Mouse (Mus musculus) embryonic facial prominence, embryonic 11.5 days (tissue): ENCODE results near the gene Slc50a1. TPM values are rescaled to one million over a fixed set of nuclear protein-coding genes. Genes with fewer than 3 reads are reported as not detected.
A peak's percentile ranks its signal among the peaks of the same experiment; 100 is the strongest.

ENCODE experiments used
- ATAC-seq: fragments of 200-750 bp; cut with Nextera tagmentation; replicated peaks from 2 replicates; pipeline ENCODE4 v1.8.0; 2017; ENCODE audit warnings: low read depth; ENCODE audit not compliant: insufficient number of reproducible peaks, low FRiP score, low TSS enrichment
- DNase-seq: peaks from one replicate; pipeline ENCODE4 v3.0.0-alpha.2; 2015; ENCODE audit warnings: low spot score
- H3K27ac ChIP-seq: fragments of 300-500 bp; sonication (generic); replicated peaks from 2 replicates; pipeline ENCODE4 v1.5.1; 2014; ENCODE audit warnings: mild to moderate bottlenecking, low read depth, low read length, control low read depth
- H3K27me3 ChIP-seq: fragments of 300-500 bp; sonication (generic); 2 replicates; pipeline ENCODE4 v1.6.1; 2014; ENCODE audit warnings: mild to moderate bottlenecking, low read length, moderate library complexity, mixed read lengths; ENCODE audit not compliant: control insufficient read depth, insufficient read depth
- H3K36me3 ChIP-seq: fragments of 300-500 bp; sonication (generic); replicated peaks from 2 replicates; pipeline ENCODE4 v1.6.1; 2014; ENCODE audit warnings: low read depth, mild to moderate bottlenecking, low read length, moderate library complexity, mixed read lengths; ENCODE audit not compliant: control insufficient read depth, insufficient read depth
- H3K4me1 ChIP-seq: fragments of 300-500 bp; sonication (generic); 2 replicates; pipeline ENCODE4 v1.6.1; 2014; ENCODE audit warnings: low read length, mixed read lengths; ENCODE audit not compliant: control insufficient read depth, insufficient read depth
- H3K4me2 ChIP-seq: fragments of 300-500 bp; sonication (generic); 2 replicates; pipeline ENCODE4 v1.6.1; 2014; ENCODE audit warnings: low read depth, mild to moderate bottlenecking, control low read depth, low read length, moderate library complexity
- H3K4me3 ChIP-seq: fragments of 300-500 bp; sonication (generic); 2 replicates; pipeline ENCODE4 v1.5.1; 2014; ENCODE audit warnings: low read depth, low read length, control low read depth
- H3K9ac ChIP-seq: fragments of 300-500 bp; sonication (generic); replicated peaks from 2 replicates; pipeline ENCODE4 v1.6.1; 2014; ENCODE audit warnings: mild to moderate bottlenecking, control low read depth, low read length
- H3K9me3 ChIP-seq: fragments of 300-500 bp; sonication (generic); replicated peaks from 2 replicates; pipeline ENCODE4 v1.6.1; 2016; ENCODE audit warnings: mild to moderate bottlenecking, low read length, inconsistent platforms, mixed read lengths; ENCODE audit not compliant: control insufficient read depth
- WGBS: fragments of 180-500 bp; shearing (Covaris S2); extraction: QIAGEN DNeasy Blood & Tissue Kit; methylation state at CpG from one replicate; pipeline ENCODE4 v1.1.7; 2014; 5-methylcytosine and 5-hydroxymethylcytosine counted together
- polyA plus RNA-seq: library from polyadenylated mRNA; unstranded; fragments of >200 nt; fragmentation: Nextera tagmentation; extraction: Ambion mirVana; gene quantifications from 2 replicates; pipeline ENCODE4 v1.2.1, GENCODE M21; 2014

Gene Slc50a1
- polyA plus RNA-seq = 39.8 and 45.7 TPM in 2 replicates

DNA sequence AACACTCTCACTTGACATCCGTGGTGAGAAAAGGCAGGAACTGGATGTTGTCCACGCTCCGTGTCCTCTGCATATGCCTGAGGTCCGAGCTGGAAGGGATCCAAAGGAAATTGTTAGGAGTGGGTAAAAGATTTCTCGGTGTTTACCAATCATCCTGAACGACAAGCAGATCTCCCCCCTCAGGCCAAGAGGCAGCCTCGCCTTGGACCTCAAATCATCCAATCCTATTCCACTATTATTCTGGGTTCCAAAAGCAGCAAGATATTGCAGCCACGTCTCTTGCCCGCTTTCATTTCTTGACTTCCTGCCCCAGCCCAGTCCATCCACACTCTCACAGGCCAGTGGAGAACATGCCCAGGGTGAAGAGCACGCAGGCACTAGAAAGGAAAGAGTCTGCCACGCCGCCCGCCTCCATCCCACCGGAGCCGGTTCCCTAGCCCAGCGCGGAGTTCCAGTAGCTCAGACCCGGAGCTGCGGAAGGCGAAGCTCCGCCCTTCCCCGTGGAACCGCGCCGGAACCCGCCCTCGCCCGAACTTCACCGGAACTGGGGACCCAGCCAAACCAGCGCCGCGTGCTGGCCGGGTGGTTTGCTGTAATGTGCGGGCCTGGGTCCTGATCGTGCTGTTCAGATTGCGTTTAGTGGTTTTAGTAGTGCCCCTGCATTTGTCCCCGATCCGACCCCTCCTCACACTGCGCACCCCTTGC, at the start of gene Slc50a1:
Gene Slc50a1, minus strand, starts transcription at position 520 of the 705 bp plus-strand sequence.
- no peaks in the 10 kb centered on the region for H3K36me3 ChIP-seq

DNA sequence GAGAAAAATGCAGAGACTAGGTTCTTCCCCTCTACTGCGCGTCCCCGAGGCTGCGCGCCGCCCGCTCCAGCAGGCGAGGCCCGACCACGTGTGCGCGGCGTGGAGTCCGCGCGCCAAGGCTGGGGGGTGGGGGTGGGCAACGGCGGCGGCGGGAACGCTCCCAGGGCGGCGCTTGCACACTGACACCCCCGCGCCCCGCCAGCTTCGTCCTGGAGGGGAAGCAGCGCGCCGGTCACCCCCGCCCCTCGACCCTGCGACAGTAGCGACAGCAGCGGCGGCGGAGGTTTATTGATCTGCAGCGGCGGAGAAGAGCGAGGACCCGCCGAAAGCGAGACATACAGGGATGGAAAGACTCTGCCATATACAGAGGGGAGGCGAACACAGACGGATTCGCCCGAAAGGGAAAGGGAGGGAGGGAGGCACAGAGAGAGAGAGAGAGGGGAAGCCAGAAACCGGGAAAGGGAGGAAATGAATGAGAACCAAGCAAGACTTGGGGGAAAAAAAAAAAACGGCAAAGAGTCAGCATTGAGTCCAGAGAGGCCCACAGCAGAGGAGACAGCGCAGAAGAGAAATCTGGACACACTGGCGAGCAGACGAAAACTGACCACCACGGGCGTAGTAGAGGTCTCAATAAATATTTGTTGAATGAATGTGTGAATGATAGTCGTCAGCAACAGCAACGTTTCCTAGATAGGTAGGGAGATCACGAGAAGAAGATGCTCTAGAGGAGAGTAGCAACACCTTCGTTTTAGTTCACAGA, 49.4 kb upstream of the Slc50a1 start:
- Histone ChIP-seq H3K27me3 (peaks cover 44% of the 10 kb centered on the region), H3K4me3 (peak overlapping the region; percentile 37), H3K36me3 (no peaks in the 10 kb centered on the region), H3K4me1 (peaks cover 31% of the 10 kb centered on the region), H3K9me3 (no peaks in the 10 kb centered on the region), H3K9ac (peak overlapping the region; percentile 51), H3K27ac (no peak overlapping the region), H3K4me2 (peak overlapping the region; percentile 85)
- 3% methylated on average over 58 of the region's 58 CpGs for WGBS
- ATAC-seq (no peak), DNase-seq (peak; percentile 46)

More for the DNA sequence above, at the start of gene Slc50a1:
- H3K27me3 ChIP-seq = no peaks in the 10 kb centered on the region
- ATAC-seq (no peak), DNase-seq (peak; percentile 79)
- peaks cover 5% of the 10 kb centered on the region for H3K4me1 ChIP-seq
- whole genome bisulfite sequencing = 3% methylated on average over 39 of the region's 39 CpGs
- no peaks in the 10 kb centered on the region for H3K9me3 ChIP-seq
- H3K27ac ChIP-seq = no peak within 1 kb of the TSS; the same call in 1 of the 2 replicates
- H3K4me3 ChIP-seq = peak within 1 kb of the TSS; percentile 50
- peak within 1 kb of the TSS; percentile 79 for H3K9ac ChIP-seq
- peak within 1 kb of the TSS; percentile 80 for H3K4me2 ChIP-seq

DNA sequence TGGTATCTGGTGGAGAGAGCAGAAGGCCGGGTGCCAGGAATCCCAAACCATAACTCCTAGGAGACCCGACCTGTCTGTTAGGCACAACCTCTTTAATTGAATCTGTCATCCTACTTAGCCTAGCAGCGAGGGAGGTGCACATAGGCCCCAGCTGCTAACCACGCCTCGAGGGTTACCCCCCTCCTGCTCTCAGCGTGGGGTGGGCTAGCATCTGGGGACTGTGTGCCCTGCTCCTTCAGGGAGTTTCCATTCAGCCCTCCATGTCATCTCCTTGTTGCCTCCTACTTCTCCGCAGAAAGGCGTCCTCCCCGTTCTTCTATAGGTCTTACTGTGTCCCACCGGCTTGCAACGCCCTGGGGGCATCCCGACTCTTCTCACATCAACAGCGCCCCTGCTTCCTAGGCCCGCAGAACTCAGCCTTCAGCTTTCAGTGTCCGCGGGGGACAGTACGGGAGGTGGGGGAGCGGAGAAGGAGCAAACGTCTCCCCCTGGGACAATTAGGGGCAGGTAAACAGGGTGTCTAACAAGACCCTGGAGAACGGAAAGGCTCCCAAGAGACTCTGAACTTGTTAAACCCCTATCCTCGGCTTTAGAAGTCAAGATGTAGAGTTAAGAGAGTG, 48.7 kb upstream of the Slc50a1 start:
- Histone ChIP-seq H3K4me1 (peaks cover 31% of the 10 kb centered on the region), H3K9me3 (no peaks in the 10 kb centered on the region), H3K27ac (no peak overlapping the region), H3K27me3 (peaks cover 44% of the 10 kb centered on the region), H3K9ac (peak overlapping the region; percentile 51; the same call in 1 of the 2 replicates), H3K4me3 (peak overlapping the region; percentile 37), H3K4me2 (peak overlapping the region; percentile 85), H3K36me3 (no peaks in the 10 kb centered on the region)
- no peak for ATAC-seq
- WGBS = 4% methylated on average over 21 of the region's 21 CpGs
- DNase-seq = no peak

DNA sequence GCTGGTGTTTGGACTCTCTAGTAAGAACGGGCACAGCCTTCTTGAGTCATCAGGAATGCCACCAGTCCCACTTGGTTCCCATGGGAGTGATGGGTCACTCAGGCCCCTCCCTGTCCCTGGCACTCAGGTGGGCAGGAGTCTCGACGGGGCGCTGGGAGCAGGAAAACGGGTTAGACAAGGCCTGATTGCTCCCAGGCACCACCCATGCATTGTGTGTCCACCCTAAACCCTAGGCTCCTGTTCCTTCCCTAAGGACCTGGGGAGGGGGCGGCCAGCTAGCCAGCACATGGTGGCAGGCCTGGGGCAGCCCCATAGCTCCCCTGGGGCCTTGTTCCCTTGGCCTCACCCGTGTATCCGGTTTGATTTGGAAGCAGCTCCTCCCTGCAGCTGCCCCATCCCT, 47.9 kb upstream of the Slc50a1 start:
- peaks cover 44% of the 10 kb centered on the region for H3K27me3 ChIP-seq
- H3K9ac ChIP-seq = no peak overlapping the region
- ATAC-seq (no peak), DNase-seq (no peak)
- H3K9me3 ChIP-seq = no peaks in the 10 kb centered on the region
- H3K36me3 ChIP-seq = no peaks in the 10 kb centered on the region
- peaks cover 31% of the 10 kb centered on the region for H3K4me1 ChIP-seq
- WGBS = 60% methylated on average over 8 of the region's 8 CpGs
- no peak overlapping the region for H3K4me3 ChIP-seq
- no peak overlapping the region for H3K4me2 ChIP-seq
- no peak overlapping the region for H3K27ac ChIP-seq

DNA sequence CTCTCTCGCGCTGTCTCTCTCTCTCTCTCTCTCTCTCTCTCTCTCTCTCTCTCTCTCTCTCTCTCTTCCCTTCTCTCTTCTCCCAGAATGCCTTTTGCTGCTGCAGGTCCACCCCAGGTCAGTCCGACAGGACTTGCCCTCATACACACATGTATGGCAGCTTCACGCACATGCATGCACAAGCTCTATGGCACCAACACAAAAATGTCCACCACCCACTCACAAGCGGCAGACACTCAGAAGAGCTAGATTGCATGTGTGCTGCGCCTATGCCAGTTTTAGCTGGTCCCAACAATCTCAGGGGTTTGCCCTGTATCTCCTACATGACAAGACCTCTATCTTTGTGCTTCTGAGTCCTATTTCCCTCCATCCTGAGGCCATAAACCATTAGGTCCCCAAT, 46.9 kb upstream of the Slc50a1 start:
- WGBS = 58% methylated on average over 6 of the region's 6 CpGs

DNA sequence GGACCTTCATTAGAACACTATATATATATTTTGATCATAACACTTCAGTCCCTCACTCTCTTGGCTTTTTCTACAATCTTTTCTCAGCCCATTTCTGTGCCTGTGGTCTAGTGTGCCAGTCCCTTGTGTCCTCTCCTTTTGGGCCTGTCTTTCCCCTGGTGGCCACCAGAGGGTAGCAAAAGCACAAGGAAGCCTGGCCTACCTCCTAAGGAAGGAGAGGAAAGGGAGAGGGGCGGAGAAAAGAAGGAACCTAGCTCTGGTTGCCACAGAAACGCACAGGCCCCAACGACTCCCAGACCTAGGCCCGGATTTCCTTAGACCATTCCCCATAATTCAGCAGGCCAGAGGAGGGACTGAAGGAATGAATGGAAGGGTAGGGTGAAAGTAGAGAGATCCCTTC, 46.5 kb upstream of the Slc50a1 start:
- DNase-seq (peak; percentile 94), ATAC-seq (no peak)
- Histone ChIP-seq H3K36me3 (no peaks in the 10 kb centered on the region), H3K9me3 (no peaks in the 10 kb centered on the region), H3K4me2 (peak overlapping the region; percentile 7), H3K4me1 (peaks cover 31% of the 10 kb centered on the region), H3K27ac (no peak overlapping the region), H3K27me3 (peaks cover 39% of the 10 kb centered on the region), H3K9ac (no peak overlapping the region), H3K4me3 (no peak overlapping the region)
- WGBS = 0% methylated on average over 4 of the region's 4 CpGs

More for the DNA sequence above, 46.9 kb upstream of the Slc50a1 start:
- Histone ChIP-seq H3K4me3 (no peak overlapping the region), H3K36me3 (no peaks in the 10 kb centered on the region), H3K27me3 (peaks cover 42% of the 10 kb centered on the region), H3K4me1 (peaks cover 31% of the 10 kb centered on the region), H3K9ac (no peak overlapping the region), H3K9me3 (no peaks in the 10 kb centered on the region), H3K4me2 (no peak overlapping the region; the same call in 1 of the 2 replicates), H3K27ac (no peak overlapping the region)
- ATAC-seq = no peak
- no peak for DNase-seq

DNA sequence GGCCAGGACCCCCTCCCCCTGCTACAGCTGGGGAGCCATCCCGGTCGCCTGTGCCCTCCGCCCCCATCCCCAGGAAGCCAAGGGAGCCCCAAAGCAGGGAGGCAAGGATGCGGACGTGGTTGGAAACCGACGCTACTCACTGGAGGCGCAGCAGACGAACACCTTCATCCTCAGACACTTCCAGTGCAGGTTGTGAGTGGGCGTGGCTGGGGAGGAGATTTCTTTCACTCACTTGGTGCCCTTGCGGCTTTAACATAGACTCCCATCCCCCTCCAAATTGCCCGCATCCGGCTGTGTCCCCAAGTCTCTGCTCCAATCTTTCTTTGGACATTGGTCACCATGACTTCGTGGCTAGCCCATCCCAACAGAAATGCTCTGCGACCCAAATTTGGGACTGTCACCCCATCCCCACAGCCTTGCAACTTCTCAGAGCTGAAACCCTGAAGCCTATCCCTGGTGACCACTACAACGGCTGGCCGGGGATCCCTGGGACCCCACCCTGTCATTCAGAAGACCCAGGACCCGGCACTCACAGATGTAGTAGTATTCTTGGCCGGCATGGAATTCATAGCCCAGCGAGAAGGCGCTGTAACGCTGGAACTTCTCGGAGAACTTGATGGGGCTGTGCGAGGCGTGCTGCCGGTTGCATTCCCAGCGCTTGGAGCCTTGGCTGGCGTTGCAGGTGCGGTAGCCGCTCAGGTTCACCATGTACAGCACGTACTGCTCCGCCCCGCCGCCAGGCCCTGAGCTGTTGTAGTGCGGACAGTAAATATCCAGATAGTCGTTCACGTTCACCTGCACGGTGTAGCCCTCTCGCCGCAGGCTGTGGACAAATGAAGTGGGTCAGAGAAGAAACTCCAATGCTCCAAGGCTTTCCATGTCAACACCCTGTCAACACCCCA, 45.8 kb upstream of the Slc50a1 start:
- DNase-seq (no peak), ATAC-seq (no peak; the same call in 1 of the 2 replicates)
- Histone ChIP-seq H3K36me3 (no peaks in the 10 kb centered on the region; the same call in 1 of the 2 replicates), H3K27ac (no peak overlapping the region), H3K4me2 (peak overlapping the region; percentile 78), H3K4me1 (peaks cover 26% of the 10 kb centered on the region), H3K4me3 (peak overlapping the region; percentile 31), H3K9me3 (no peaks in the 10 kb centered on the region), H3K9ac (no peak overlapping the region), H3K27me3 (peaks cover 33% of the 10 kb centered on the region)
- WGBS = 7% methylated on average over 40 of the region's 40 CpGs
